Mouse (Mus musculus) midbrain, embryonic 11.5 days (tissue): ENCODE data around the gene Polr3b. TPM values are rescaled to one million over a fixed set of nuclear protein-coding genes. Genes with fewer than 3 reads are reported as not detected.

Experiments
- ATAC-seq: fragments of 200-750 bp; cut with Nextera tagmentation; 2 replicates; pipeline ENCODE4 v1.8.0; 2017; ENCODE audit warnings: moderate TSS enrichment, moderate library complexity; ENCODE audit not compliant: low FRiP score
- DNase-seq: peaks from one replicate; pipeline ENCODE4 v3.0.0; 2015; ENCODE audit warnings: low spot score; ENCODE audit errors: missing footprints
- H3K27ac ChIP-seq: fragments of 300-500 bp; sonication (generic); 2 replicates; pipeline ENCODE4 v1.5.1; 2014; ENCODE audit warnings: low read depth, low read length
- H3K27me3 ChIP-seq: fragments of 300-500 bp; sonication (generic); 2 replicates; pipeline ENCODE4 v1.6.1; 2014; ENCODE audit warnings: mild to moderate bottlenecking, low read length, moderate library complexity, mixed read lengths; ENCODE audit not compliant: control insufficient read depth, insufficient read depth
- H3K36me3 ChIP-seq: fragments of 300-500 bp; sonication (generic); 2 replicates; pipeline ENCODE4 v1.6.1; 2014; ENCODE audit warnings: mild to moderate bottlenecking, low read length, moderate library complexity, mixed read lengths; ENCODE audit not compliant: control insufficient read depth, insufficient read depth
- H3K4me1 ChIP-seq: fragments of 300-500 bp; sonication (generic); 2 replicates; pipeline ENCODE4 v1.6.1; 2014; ENCODE audit warnings: low read length; ENCODE audit not compliant: control insufficient read depth, insufficient read depth
- H3K4me2 ChIP-seq: fragments of 300-500 bp; sonication (generic); 2 replicates; pipeline ENCODE4 v1.6.1; 2014; ENCODE audit warnings: mild to moderate bottlenecking, moderate library complexity
- H3K4me3 ChIP-seq: fragments of 300-500 bp; sonication (generic); 2 replicates; pipeline ENCODE4 v1.5.1; 2014; ENCODE audit warnings: low read depth, low read length
- H3K9ac ChIP-seq: fragments of 300-500 bp; sonication (generic); 2 replicates; pipeline ENCODE4 v1.6.1; 2014; ENCODE audit warnings: low read length
- H3K9me3 ChIP-seq: fragments of 300-500 bp; sonication (generic); 2 replicates; pipeline ENCODE4 v1.6.1; 2016; ENCODE audit warnings: low read length; ENCODE audit not compliant: control insufficient read depth
- WGBS: fragments of 180-500 bp; shearing (Covaris S2); extraction: QIAGEN DNeasy Blood & Tissue Kit; methylation state at CpG from one replicate; pipeline ENCODE4 v1.1.7; 2014; 5-methylcytosine and 5-hydroxymethylcytosine counted together
- polyA plus RNA-seq: library from polyadenylated mRNA; unstranded; fragments of >200 nt; fragmentation: Nextera tagmentation; extraction: Ambion mirVana; gene quantifications from 2 replicates; pipeline ENCODE4 v1.2.1, GENCODE M21; 2014

The Polr3b gene
- polyA plus RNA-seq, 1 experiment from 2014 or later, result 16.0 TPM

DNA sequence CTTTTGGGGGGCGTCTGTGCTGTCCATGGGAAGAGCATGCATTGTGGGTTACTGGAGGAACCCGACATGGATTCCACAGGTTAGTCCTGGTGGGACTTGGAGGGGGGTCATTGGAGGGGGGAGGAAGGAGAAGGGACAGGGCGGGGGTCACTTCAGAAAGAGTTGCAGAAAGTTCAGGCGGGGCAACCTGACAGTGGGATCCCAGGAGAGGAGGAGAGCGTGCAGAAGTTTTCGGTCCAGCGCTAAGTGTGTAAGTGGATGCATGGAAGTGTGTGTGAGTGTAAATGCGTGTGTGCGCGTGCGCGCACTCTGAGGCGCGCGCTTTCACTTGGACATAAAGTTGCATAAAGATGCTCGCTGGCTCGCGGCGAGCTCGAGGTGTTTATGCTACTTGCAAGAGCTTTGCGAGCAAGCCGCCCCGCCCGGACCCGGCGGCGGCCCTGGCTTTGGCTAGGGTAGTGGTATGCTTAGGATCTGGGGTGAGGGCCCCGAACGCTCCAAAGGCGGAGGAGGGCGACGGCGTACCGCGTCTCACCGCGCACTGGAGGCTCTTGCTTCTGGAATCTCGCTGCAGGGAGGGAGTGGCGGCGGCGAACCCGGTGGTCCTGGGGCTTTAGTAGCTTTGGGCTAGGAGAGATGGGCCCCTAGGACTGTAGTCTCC, 134.5 kb downstream of the Polr3b start:
- peak; percentile 97 for DNase-seq
- peak overlapping the region; percentile 79 for H3K4me3 ChIP-seq
- 0 out of 2 replicates have a peak, but pooled peaks have one; percentile 3 for ATAC-seq
- H3K36me3 ChIP-seq, result no peaks in the 10 kb centered on the region
- peaks cover 14% of the 10 kb centered on the region; the same call in 1 of the 2 replicates for H3K27me3 ChIP-seq
- peak overlapping the region; percentile 90 for H3K4me2 ChIP-seq
- H3K9ac ChIP-seq, result peak overlapping the region; percentile 94
- no peaks in the 10 kb centered on the region for H3K9me3 ChIP-seq
- H3K4me1 ChIP-seq, result peaks cover 33% of the 10 kb centered on the region
- 0% methylated on average over 42 of the region's 42 CpGs for WGBS
- H3K27ac ChIP-seq, result peak overlapping the region; percentile 99

DNA sequence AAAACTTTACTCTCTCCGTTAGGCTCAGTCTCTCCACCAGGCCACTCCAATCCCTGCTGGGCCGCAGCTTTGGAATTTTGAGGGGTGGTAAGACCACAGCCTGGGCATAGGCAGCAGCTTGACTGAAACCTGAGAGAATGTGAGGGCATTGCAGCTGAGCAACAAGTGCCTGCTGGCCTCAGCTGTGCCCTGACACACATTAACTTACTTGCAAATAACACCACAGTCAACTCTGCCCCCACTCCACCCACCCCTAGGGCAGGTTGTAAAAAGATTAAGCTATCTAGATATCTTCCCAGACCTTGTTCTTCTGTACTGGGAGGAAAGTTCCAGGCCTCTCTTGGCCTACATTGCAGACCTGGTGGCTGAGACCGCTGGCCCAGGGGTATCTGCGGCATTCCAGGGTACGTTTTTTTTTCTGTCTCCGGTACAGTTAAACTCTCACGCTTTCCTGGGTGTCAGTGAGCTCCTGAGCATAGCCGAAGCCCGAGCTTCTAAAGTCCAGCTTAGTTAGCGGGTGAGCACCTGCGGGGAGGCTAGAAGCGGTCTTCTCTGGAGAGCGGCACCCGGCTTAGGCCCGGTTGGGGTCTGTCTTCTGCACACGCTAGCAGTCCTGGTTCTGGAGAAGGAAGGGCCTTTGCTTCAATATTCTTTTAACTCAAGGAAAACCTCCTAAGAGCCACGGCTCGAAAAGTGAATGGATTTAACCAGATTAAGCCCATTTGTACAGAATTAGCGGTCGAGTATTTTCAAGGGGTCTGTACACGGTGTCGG, 135.5 kb downstream of the Polr3b start:
- peak; percentile 95 for DNase-seq
- under 1% methylated on average over 22 of the region's 22 CpGs for WGBS
- peaks cover 14% of the 10 kb centered on the region; the same call in 1 of the 2 replicates for H3K27me3 ChIP-seq
- peaks cover 39% of the 10 kb centered on the region for H3K4me1 ChIP-seq
- H3K36me3 ChIP-seq, result no peaks in the 10 kb centered on the region
- peak overlapping the region; percentile 94 for H3K9ac ChIP-seq
- H3K9me3 ChIP-seq, result no peaks in the 10 kb centered on the region
- ATAC-seq, result no peak
- peak overlapping the region; percentile 79 for H3K4me3 ChIP-seq
- peak overlapping the region; percentile 99 for H3K27ac ChIP-seq
- H3K4me2 ChIP-seq, result peak overlapping the region; percentile 90

DNA sequence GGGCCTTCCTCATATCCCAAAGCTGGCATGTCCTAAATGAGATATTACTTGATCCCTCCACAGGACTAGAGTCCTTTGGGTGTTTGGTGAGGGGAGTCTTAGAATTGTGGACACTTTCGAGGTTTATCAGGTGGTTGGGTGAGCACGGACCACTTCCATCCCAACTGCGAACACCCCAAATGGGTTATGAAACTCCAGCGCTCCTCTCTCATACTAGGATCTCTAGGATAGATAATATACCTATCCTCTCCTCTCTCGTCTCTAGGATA, 136.0 kb downstream of the Polr3b start:
- Histone ChIP-seq H3K4me1 (peaks cover 41% of the 10 kb centered on the region), H3K4me2 (peak overlapping the region; percentile 90), H3K9me3 (no peaks in the 10 kb centered on the region), H3K9ac (peak overlapping the region; percentile 94), H3K27ac (peak overlapping the region; percentile 99), H3K36me3 (no peaks in the 10 kb centered on the region), H3K4me3 (peak overlapping the region; percentile 79), H3K27me3 (peaks cover 9% of the 10 kb centered on the region; the same call in 1 of the 2 replicates)
- under 1% methylated on average over 5 of the region's 5 CpGs for WGBS
- DNase-seq, result no peak
- no peak for ATAC-seq

- Histone ChIP-seq H3K27ac (peak overlapping the region; percentile 86), H3K36me3 (no peaks in the 10 kb centered on the region), H3K9ac (peak overlapping the region; percentile 94), H3K4me1 (peaks cover 45% of the 10 kb centered on the region), H3K27me3 (peaks cover 9% of the 10 kb centered on the region; the same call in 1 of the 2 replicates), H3K4me2 (peak overlapping the region; percentile 90), H3K4me3 (peak overlapping the region; percentile 79), H3K9me3 (no peaks in the 10 kb centered on the region)
- ATAC-seq (no peak), DNase-seq (peak; percentile 97)
- under 1% methylated on average over 51 of the region's 51 CpGs for WGBS
Observed at GRCm38 (mm10) chr10:84758483-84759431, 136.7 kb downstream of the Polr3b start.

GRCm38 (mm10) chr10:84759511-84760117, 137.5 kb downstream of the Polr3b start:
- peak overlapping the region; percentile 94 for H3K9ac ChIP-seq
- H3K27me3 ChIP-seq, result peaks cover 6% of the 10 kb centered on the region; the same call in 1 of the 2 replicates
- 1% methylated on average over 16 of the region's 16 CpGs for WGBS
- H3K9me3 ChIP-seq, result no peaks in the 10 kb centered on the region
- H3K4me1 ChIP-seq, result peaks cover 37% of the 10 kb centered on the region
- H3K4me2 ChIP-seq, result peak overlapping the region; percentile 90
- no peaks in the 10 kb centered on the region for H3K36me3 ChIP-seq
- DNase-seq (peak; percentile 95), ATAC-seq (no peak)
- peak overlapping the region; percentile 86 for H3K27ac ChIP-seq
- H3K4me3 ChIP-seq, result peak overlapping the region; percentile 79

- Histone ChIP-seq H3K4me2 (peak overlapping the region; percentile 90), H3K4me3 (peak overlapping the region; percentile 79), H3K9me3 (no peaks in the 10 kb centered on the region), H3K27me3 (peaks cover 6% of the 10 kb centered on the region; the same call in 1 of the 2 replicates), H3K36me3 (no peaks in the 10 kb centered on the region), H3K9ac (peak overlapping the region; percentile 94), H3K4me1 (peaks cover 34% of the 10 kb centered on the region), H3K27ac (peak overlapping the region; percentile 86)
- peak; percentile 59 for ATAC-seq
- WGBS, result 6% methylated on average over 46 of the region's 46 CpGs
- DNase-seq, result peak; percentile 96
Observed at GRCm38 (mm10) chr10:84760118-84761111, 138.3 kb downstream of the Polr3b start.

DNA sequence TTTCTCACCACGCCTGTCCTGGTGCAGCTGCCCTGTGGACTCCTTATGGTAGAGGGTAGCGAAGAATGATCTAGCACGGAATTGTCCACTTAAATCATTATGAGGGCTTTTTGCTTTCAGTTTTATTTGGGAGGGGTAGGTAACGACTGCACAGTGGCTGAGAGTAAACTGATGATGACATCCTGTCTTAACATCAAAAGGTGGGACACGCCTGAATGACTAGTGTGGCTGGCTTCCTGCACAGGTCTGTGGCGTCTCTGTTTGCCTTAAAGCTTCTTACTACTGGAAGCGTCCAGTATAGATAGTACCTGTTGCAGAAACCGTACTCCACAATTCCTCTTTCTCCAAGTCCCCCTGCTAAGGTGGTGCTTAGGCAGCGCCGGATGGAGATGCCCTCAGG, 146.7 kb downstream of the Polr3b start:
- peaks cover 10% of the 10 kb centered on the region for H3K4me1 ChIP-seq
- ATAC-seq (no peak), DNase-seq (no peak)
- no peak overlapping the region for H3K27ac ChIP-seq
- H3K4me2 ChIP-seq, result no peak overlapping the region
- H3K4me3 ChIP-seq, result no peak overlapping the region
- H3K9me3 ChIP-seq, result no peaks in the 10 kb centered on the region
- H3K27me3 ChIP-seq, result no peaks in the 10 kb centered on the region
- H3K36me3 ChIP-seq, result peaks cover 2% of the 10 kb centered on the region; the same call in 1 of the 2 replicates
- WGBS, result 88% methylated on average over 10 of the region's 10 CpGs
- no peak overlapping the region for H3K9ac ChIP-seq
